25 mouse cellular contexts compared by ENCODE assay signal in genomic region chr2:167858346-167858745, GRCm38 (mm10).
"Had no signal": no experiment of that assay in that cellular context is flagged by ENCODE, and none has a peak within 500 bp of the region (broad histone marks: within the 10 kb centered on the region; RNA-seq: fewer than 3 reads in every experiment).

No protein-coding gene starts in this region.

- H3K4me3 ChIP-seq: heart, adult 2 months; heart, embryonic 13.5 days; heart, embryonic 15.5 days; hindbrain, embryonic 13.5 days; kidney, embryonic 15.5 days; limb, embryonic 13.5 days; limb, embryonic 15.5 days; liver, embryonic 13.5 days; liver, embryonic 15.5 days had no signal

- DNase-seq: gastrocnemius, postnatal 10 days; gastrocnemius, postnatal 36 days; heart, adult 11 months; heart, adult 2 months; heart, postnatal 14 days; heart, postnatal 36 days; kidney, adult 11 months; kidney, adult 2 months; kidney, adult 9 months; kidney, postnatal 14 days; layer of hippocampus, adult 9-11 months; layer of hippocampus, postnatal 36 days; left cerebral cortex, postnatal 4 days; liver, embryonic 13.5 days; lung, adult 18-20 months had no signal

- H3K36me3 ChIP-seq: heart, embryonic 13.5 days; heart, embryonic 15.5 days; hindbrain, embryonic 13.5 days; kidney, embryonic 15.5 days; limb, embryonic 13.5 days; limb, embryonic 15.5 days; liver, embryonic 13.5 days; liver, embryonic 15.5 days had no signal

- H3K4me2 ChIP-seq: heart, embryonic 13.5 days; heart, embryonic 15.5 days; hindbrain, embryonic 13.5 days; kidney, embryonic 15.5 days; limb, embryonic 13.5 days; limb, embryonic 15.5 days; liver, embryonic 13.5 days; liver, embryonic 15.5 days had no signal

- H3K9ac ChIP-seq: heart, embryonic 13.5 days; heart, embryonic 15.5 days; hindbrain, embryonic 13.5 days; kidney, embryonic 15.5 days; limb, embryonic 13.5 days; limb, embryonic 15.5 days; liver, embryonic 13.5 days; liver, embryonic 15.5 days had no signal

- H3K27me3 ChIP-seq: heart, embryonic 13.5 days; heart, embryonic 15.5 days; hindbrain, embryonic 13.5 days; kidney, embryonic 15.5 days; limb, embryonic 13.5 days; limb, embryonic 15.5 days; liver, embryonic 15.5 days had no signal

- H3K27ac ChIP-seq: heart, adult 2 months; heart, embryonic 13.5 days; heart, embryonic 15.5 days; hindbrain, embryonic 13.5 days; hindbrain, postnatal 0 days; kidney, embryonic 15.5 days; kidney, postnatal 0 days; limb, embryonic 13.5 days; limb, embryonic 15.5 days; liver, embryonic 13.5 days; liver, embryonic 15.5 days had no signal

- ATAC-seq: hindbrain, postnatal 0 days; intestine, embryonic 16.5 days had no signal

- H3K9me3 ChIP-seq: heart, embryonic 13.5 days; heart, embryonic 15.5 days; hindbrain, embryonic 13.5 days; kidney, embryonic 15.5 days; limb, embryonic 13.5 days; limb, embryonic 15.5 days; liver, embryonic 13.5 days; liver, embryonic 15.5 days had no signal
